Mouse (Mus musculus) urinary bladder, postnatal 14 days (tissue): ENCODE results near the gene Vmn2r114.
"Not testable (repeated sequence)": the region's sequence is repeated elsewhere in the genome, so short reads cannot be mapped to it uniquely, and the experiment has no call there.

ENCODE experiments used
- DNase-seq: peaks from one replicate; pipeline ENCODE4 v3.0.0; 2021; ENCODE audit warnings: low spot score

Gene Vmn2r114

GRCm38 (mm10) chr17:23312437-23312836, at the start of gene Vmn2r114:
Gene Vmn2r114, minus strand, starts transcription at chr17:23312537.
- not testable (repeated sequence) for DNase-seq

DNA sequence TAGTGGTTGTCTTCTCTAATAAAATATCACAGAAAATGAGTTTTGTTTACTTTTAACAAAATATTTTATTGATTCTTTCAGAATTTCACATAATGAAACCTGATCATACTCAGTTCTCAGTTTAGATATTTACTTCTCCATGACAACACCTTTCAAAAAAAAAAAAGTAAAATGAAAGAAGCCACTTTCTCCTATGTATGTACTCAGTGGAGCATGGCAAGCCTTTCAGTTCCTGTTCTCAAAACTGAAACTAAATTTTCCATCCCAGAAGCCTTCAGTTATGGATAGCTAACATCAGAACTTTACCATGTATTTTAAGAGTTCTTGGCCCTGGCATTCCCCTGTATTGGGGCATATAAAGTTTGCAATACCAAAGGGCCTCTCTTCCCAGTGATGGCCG, 39.3 kb upstream of the Vmn2r114 start:
- no peak for DNase-seq

GRCm38 (mm10) chr17:23343441-23343840, 31.1 kb upstream of the Vmn2r114 start, which contains the start of gene Vmn2r115:
Gene Vmn2r115, plus strand, starts transcription at chr17:23343741.
- DNase-seq, result not testable (repeated sequence)

DNA sequence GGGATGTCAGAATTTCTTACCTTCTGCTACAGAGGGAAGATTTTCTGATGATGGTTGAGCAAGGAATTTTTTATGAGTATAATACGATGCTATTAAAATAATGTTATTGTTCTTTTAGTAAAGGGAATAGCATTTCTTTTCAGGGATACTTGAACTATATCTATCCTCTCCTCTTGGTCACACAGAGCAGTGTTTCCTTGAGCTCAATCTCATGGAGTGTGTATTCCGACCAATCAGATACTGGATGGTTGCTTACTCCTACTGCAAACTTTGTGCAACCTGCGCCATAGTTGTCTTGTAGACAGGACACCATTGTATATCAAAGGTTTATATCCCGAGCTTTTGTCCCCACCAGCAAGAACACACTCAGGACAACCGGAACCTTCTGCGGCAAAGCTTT, 18.3 kb upstream of the Vmn2r114 start:
- DNase-seq, result no peak
